Mouse (Mus musculus): ENCODE results near the gene Mcl1.
"Not testable (repeated sequence)": the region's sequence is repeated elsewhere in the genome, so short reads cannot be mapped to it uniquely, and the experiment has no call there.

The Mcl1 gene

GRCm38 (mm10) chr3:95658236-95658867 lies at the start of gene Mcl1:
Mcl1 (plus strand) TSS chr3:95658788.
- DNase-seq (ENCODE audit: low spot score in 2 of 2) = peak; percentile 91 to 92

GRCm38 (mm10) chr3:95609195-95609594 lies 49.4 kb upstream of the Mcl1 start:
- DNase-seq (ENCODE audit: low spot score in 2 of 2) = no peak

GRCm38 (mm10) chr3:95613996-95614395 lies 44.6 kb upstream of the Mcl1 start:
- no peak for DNase-seq (ENCODE audit: low spot score in 2 of 2)

- DNase-seq (ENCODE audit: low spot score in 2 of 2) = no peak
Measured at GRCm38 (mm10) chr3:95618511-95618910, 40.1 kb upstream of the Mcl1 start.

- no peak for DNase-seq (ENCODE audit: low spot score in 2 of 2)
Measured at GRCm38 (mm10) chr3:95621241-95621640, 37.3 kb upstream of the Mcl1 start.

GRCm38 (mm10) chr3:95622421-95622820 lies 36.2 kb upstream of the Mcl1 start:
- not testable (repeated sequence) for DNase-seq (ENCODE audit: low spot score in 2 of 2)

GRCm38 (mm10) chr3:95623551-95623950 lies 35.0 kb upstream of the Mcl1 start:
- no peak for DNase-seq (ENCODE audit: low spot score in 2 of 2)

- DNase-seq (ENCODE audit: low spot score in 2 of 2) = not testable (repeated sequence)
Measured at GRCm38 (mm10) chr3:95623991-95624515, 34.5 kb upstream of the Mcl1 start.

- peak; percentile 90 to 93 for DNase-seq (ENCODE audit: low spot score in 2 of 2)
Measured at GRCm38 (mm10) chr3:95624628-95625503, 33.7 kb upstream of the Mcl1 start, which contains the start of gene Ensa. Ensa (plus strand) TSS chr3:95624993.

GRCm38 (mm10) chr3:95627763-95628162 lies 30.8 kb upstream of the Mcl1 start:
- no peak for DNase-seq (ENCODE audit: low spot score in 2 of 2)

GRCm38 (mm10) chr3:95629755-95630154 lies 28.8 kb upstream of the Mcl1 start:
- DNase-seq (ENCODE audit: low spot score in 2 of 2) = no peak

GRCm38 (mm10) chr3:95630856-95631255 lies 27.7 kb upstream of the Mcl1 start:
- no peak for DNase-seq (ENCODE audit: low spot score in 2 of 2)

GRCm38 (mm10) chr3:95631304-95631703 lies 27.3 kb upstream of the Mcl1 start:
- DNase-seq (ENCODE audit: low spot score in 2 of 2) = no peak

GRCm38 (mm10) chr3:95632648-95633588 lies 25.7 kb upstream of the Mcl1 start:
- DNase-seq (ENCODE audit: low spot score in 2 of 2) = no peak

GRCm38 (mm10) chr3:95635636-95636035 lies 23.0 kb upstream of the Mcl1 start:
- DNase-seq (ENCODE audit: low spot score in 2 of 2) = no peak

- DNase-seq (ENCODE audit: low spot score in 2 of 2) = no peak
Measured at GRCm38 (mm10) chr3:95636072-95636471, 22.5 kb upstream of the Mcl1 start.

- no peak for DNase-seq (ENCODE audit: low spot score in 2 of 2)
Measured at GRCm38 (mm10) chr3:95639694-95640093, 18.9 kb upstream of the Mcl1 start.

GRCm38 (mm10) chr3:95643097-95643496 lies 15.5 kb upstream of the Mcl1 start:
- no peak for DNase-seq (ENCODE audit: low spot score in 2 of 2)

- peak; percentile 40 to 49 for DNase-seq (ENCODE audit: low spot score in 2 of 2)
Measured at GRCm38 (mm10) chr3:95645313-95646235, 13.0 kb upstream of the Mcl1 start.

- DNase-seq (ENCODE audit: low spot score in 2 of 2) = no peak
Measured at GRCm38 (mm10) chr3:95648016-95648415, 10.6 kb upstream of the Mcl1 start.
